In the genomic region with DNA sequence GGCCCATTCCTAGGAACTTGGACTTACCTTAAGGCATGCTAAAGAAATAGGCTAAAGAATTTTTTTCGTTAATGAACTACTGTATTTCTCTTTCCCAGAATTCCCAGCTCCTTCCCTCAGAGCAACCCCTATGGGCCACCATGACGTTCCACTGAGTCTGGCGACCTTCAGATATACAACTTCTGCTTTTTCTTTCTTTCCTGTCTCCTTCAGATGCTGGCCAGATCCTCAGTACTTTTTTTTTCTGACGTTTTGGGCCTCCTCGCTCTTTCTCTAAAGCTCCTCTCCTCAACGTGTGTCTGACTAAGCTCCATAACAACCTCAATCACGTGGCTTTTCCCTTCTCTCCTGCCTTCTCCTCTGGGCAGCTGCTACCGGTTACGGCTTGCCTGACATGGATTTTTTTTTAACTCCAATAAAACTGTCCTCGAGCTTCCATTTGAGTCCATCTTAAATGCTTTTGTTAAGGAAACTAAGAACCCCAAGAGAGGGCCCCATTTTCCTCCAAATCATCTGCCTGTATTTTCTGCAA, we compare ENCODE assay signal across 12 mouse cellular contexts. TPM values are rescaled to one million over a fixed set of nuclear protein-coding genes. Genes with fewer than 3 reads are reported as not detected.
DNase-seq lines count a peak whose midpoint lies in the region; ATAC-seq and TF ChIP-seq lines count a peak whose summit lies in the region.
"Had no signal": no experiment of that assay in that cellular context is flagged by ENCODE, and none has a peak within 500 bp of the region (broad histone marks: within the 10 kb centered on the region; RNA-seq: fewer than 3 reads in every experiment).

No protein-coding gene starts in this region.

- DNase-seq in kidney, postnatal 0 days (ENCODE audit: low spot score): peak; percentile 30
- no peak for DNase-seq in kidney, adult 9 months
- no peak for DNase-seq in left cerebral cortex, adult 11 months (ENCODE audit: low spot score)
- DNase-seq in spleen, postnatal 14 days (ENCODE audit: low spot score in 2 of 2): no peak
- DNase-seq: adrenal gland, postnatal 14 days; cerebellum, postnatal 14 days; layer of hippocampus, postnatal 36 days had no signal

- no peaks in the 10 kb centered on the region for H3K27me3 ChIP-seq in kidney, postnatal 0 days (ENCODE audit: insufficient read depth, low read length)
- peaks cover 11% of the 10 kb centered on the region; the same call in 1 of the 2 replicates for H3K27me3 ChIP-seq in neural tube, embryonic 12.5 days (replicated peaks)

- WGBS in kidney, postnatal 0 days: 21% methylated on average over 10 of the region's 10 CpGs
- WGBS in neural tube, embryonic 12.5 days: 24% methylated on average over 10 of the region's 10 CpGs

- H3K4me3 ChIP-seq in kidney, postnatal 0 days (replicated peaks; ENCODE audit: low read depth, low read length): no peak overlapping the region
- no peak overlapping the region for H3K4me3 ChIP-seq in neural tube, embryonic 12.5 days

- no peaks in the 10 kb centered on the region for H3K36me3 ChIP-seq in kidney, postnatal 0 days (ENCODE audit: insufficient read depth, low read length)
- no peaks in the 10 kb centered on the region for H3K36me3 ChIP-seq in neural tube, embryonic 12.5 days

- H3K4me1 ChIP-seq in kidney, postnatal 0 days (replicated peaks; ENCODE audit: insufficient read depth, low read length): no peaks in the 10 kb centered on the region
- no peaks in the 10 kb centered on the region for H3K4me1 ChIP-seq in neural tube, embryonic 12.5 days

- no peak overlapping the region for H3K27ac ChIP-seq in kidney, postnatal 0 days
- no peak overlapping the region for H3K27ac ChIP-seq in neural tube, embryonic 12.5 days
- H3K27ac ChIP-seq: macrophage had no signal

- H3K9ac ChIP-seq in kidney, postnatal 0 days (ENCODE audit: low read depth, low read length): no peak overlapping the region
- H3K9ac ChIP-seq in neural tube, embryonic 12.5 days: no peak overlapping the region

- H3K4me2 ChIP-seq in kidney, postnatal 0 days (ENCODE audit: low read length): no peak overlapping the region
- H3K4me2 ChIP-seq in neural tube, embryonic 12.5 days (replicated peaks): peak overlapping the region; percentile 51; the same call in 1 of the 2 replicates

- ATAC-seq in kidney, postnatal 0 days (replicated peaks; ENCODE audit: low FRiP score, low read depth): no peak
- peak; percentile 65 for ATAC-seq in common myeloid progenitor, adult 5-6 weeks (replicated peaks; ENCODE audit: low read depth, poor library complexity, severe bottlenecking)
- ATAC-seq in hematopoietic stem cell, adult 5-6 weeks (replicated peaks in 1 of 2; ENCODE audit: insufficient read depth in 1 of 2, low FRiP score in 2 of 2, low TSS enrichment in 1 of 2, low read depth in 1 of 2, poor library complexity in 2 of 2, severe bottlenecking in 2 of 2): peak; percentile 46 to 48; a peak in 3 of 4 replicates
- no peak; the same call in 1 of the 2 replicates for ATAC-seq in neural tube, embryonic 12.5 days (ENCODE audit: low FRiP score, low read depth)

- TF ChIP-seq CTCF in kidney, postnatal 0 days (IDR thresholded peaks at IDR 0.05; ENCODE audit: low read depth): no peak

- no peaks in the 10 kb centered on the region for H3K9me3 ChIP-seq in kidney, postnatal 0 days (replicated peaks; ENCODE audit: low read length)
- H3K9me3 ChIP-seq in neural tube, embryonic 12.5 days: no peaks in the 10 kb centered on the region

RNA-seq across cellular contexts. Expression of gene Cdx4, which starts 33.3 kb away (rescaled TPM):
- not detected in 2 replicates for polyA plus RNA-seq in kidney, postnatal 0 days (2015; fragmentation: Nextera tagmentation; extraction: Ambion mirVana)
- not detected in 2 replicates for total RNA-seq in common myeloid progenitor, adult 5-6 weeks (2017)
- not detected in 2 replicates for total RNA-seq in hematopoietic stem cell, adult 5-6 weeks (2017)
- not detected in 2 replicates for polyA plus RNA-seq in neural tube, embryonic 12.5 days (2016; fragmentation: Nextera tagmentation; extraction: Ambion mirVana)
- total RNA-seq: adrenal gland, postnatal 14 days; gastrocnemius, adult 18-20 months; layer of hippocampus, postnatal 36 days had no signal
- polyA plus RNA-seq: macrophage had no signal

Comparison
In these comparisons a context has a peak if more than half of its experiments do, and no peak if none do; other contexts are left out.
1. ATAC-seq: peak in common myeloid progenitor, adult 5-6 weeks (single experiment) and hematopoietic stem cell, adult 5-6 weeks (2 of 2); none in kidney, postnatal 0 days (single experiment) and neural tube, embryonic 12.5 days (single experiment).